Mouse (Mus musculus): Measurements from ENCODE around the gene Ppp1r12c. TPM values are rescaled to one million over a fixed set of nuclear protein-coding genes. Genes with fewer than 3 reads are reported as not detected.
"Not testable (repeated sequence)": the region's sequence is repeated elsewhere in the genome, so short reads cannot be mapped to it uniquely, and the experiment has no call there.

The Ppp1r12c gene
- polyA plus RNA-seq, 1 experiment = 54.6 TPM

GRCm38 (mm10) chr7:4541344-4541743 lies 39.9 kb upstream of the Ppp1r12c start:
- Histone ChIP-seq H3K36me3 (ENCODE audit: control insufficient read depth, insufficient read depth) (no peaks in the 10 kb centered on the region), H3K79me2 (ENCODE audit: control insufficient read depth, insufficient read depth) (no peaks in the 10 kb centered on the region), H3K27me3 (ENCODE audit: control insufficient read depth, insufficient read depth, insufficient read length) (peaks cover 11% of the 10 kb centered on the region), H3ac (ENCODE audit: control insufficient read depth, insufficient read length, low read depth) (no peak overlapping the region), H3K4me3 (ENCODE audit: insufficient read depth, poor library complexity, severe bottlenecking) (no peak overlapping the region), H3K79me3 (ENCODE audit: low read depth) (no peaks in the 10 kb centered on the region)
- TF ChIP-seq MYOG (IDR thresholded peaks at IDR 0.05; ENCODE audit: control insufficient read depth, extremely low read depth, insufficient read length) = no peak
- TF ChIP-seq USF1 (IDR thresholded peaks at IDR 0.05; ENCODE audit: low read depth) = no peak
- TF ChIP-seq FOSL1 (IDR thresholded peaks at IDR 0.05; ENCODE audit: insufficient read depth, low read length, poor library complexity, severe bottlenecking) = no peak
- no peak for TF ChIP-seq CEBPB (IDR thresholded peaks at IDR 0.05; ENCODE audit: low read depth)
- TF ChIP-seq MAX (IDR thresholded peaks at IDR 0.05) = no peak
- no peak for TF ChIP-seq CTCF (IDR thresholded peaks at IDR 0.05; ENCODE audit: control insufficient read depth, insufficient read depth, insufficient read length)
- no peak for TF ChIP-seq MYOD1 (IDR thresholded peaks at IDR 0.05; ENCODE audit: control insufficient read depth, insufficient read length, low read depth)

DNA sequence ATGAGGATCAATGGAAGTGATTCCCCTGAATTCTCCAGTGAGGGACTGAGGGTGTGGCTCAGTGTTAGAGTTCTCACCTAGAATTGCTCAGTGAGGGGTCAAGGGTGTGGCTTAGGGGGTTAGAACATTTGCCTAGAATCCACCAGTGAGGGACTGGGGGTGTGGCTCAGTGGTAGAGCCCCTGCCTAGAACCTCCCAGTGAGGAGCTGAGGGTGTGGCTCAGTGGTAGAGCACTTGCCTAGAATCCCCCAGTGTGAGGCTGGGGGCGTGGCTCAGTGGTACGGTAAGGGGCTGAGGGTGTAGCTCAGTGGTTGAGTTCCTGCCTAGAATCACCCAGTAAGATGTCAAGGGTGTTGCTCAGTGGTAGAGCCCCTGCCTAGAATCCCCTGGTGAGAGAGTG lies 37.5 kb upstream of the Ppp1r12c start:
- no peaks in the 10 kb centered on the region for H3K36me3 ChIP-seq (ENCODE audit: control insufficient read depth, insufficient read depth)
- H3K4me3 ChIP-seq (ENCODE audit: insufficient read depth, poor library complexity, severe bottlenecking) = no peak overlapping the region
- peaks cover 11% of the 10 kb centered on the region for H3K27me3 ChIP-seq (ENCODE audit: control insufficient read depth, insufficient read depth, insufficient read length)
- H3K79me3 ChIP-seq (ENCODE audit: low read depth) = no peaks in the 10 kb centered on the region
- no peaks in the 10 kb centered on the region for H3K79me2 ChIP-seq (ENCODE audit: control insufficient read depth, insufficient read depth)
- TF ChIP-seq MYOD1 (IDR thresholded peaks at IDR 0.05; ENCODE audit: control insufficient read depth, insufficient read length, low read depth) = no peak
- no peak for TF ChIP-seq FOSL1 (IDR thresholded peaks at IDR 0.05; ENCODE audit: insufficient read depth, low read length, poor library complexity, severe bottlenecking)
- no peak for TF ChIP-seq USF1 (IDR thresholded peaks at IDR 0.05; ENCODE audit: low read depth)
- TF ChIP-seq CEBPB (IDR thresholded peaks at IDR 0.05; ENCODE audit: low read depth) = no peak
- TF ChIP-seq MYOG (IDR thresholded peaks at IDR 0.05; ENCODE audit: control insufficient read depth, extremely low read depth, insufficient read length) = no peak
- TF ChIP-seq MAX (IDR thresholded peaks at IDR 0.05) = no peak
- no peak for TF ChIP-seq CTCF (IDR thresholded peaks at IDR 0.05; ENCODE audit: control insufficient read depth, insufficient read depth, insufficient read length)
- no peak overlapping the region for H3ac ChIP-seq (ENCODE audit: control insufficient read depth, insufficient read length, low read depth)

DNA sequence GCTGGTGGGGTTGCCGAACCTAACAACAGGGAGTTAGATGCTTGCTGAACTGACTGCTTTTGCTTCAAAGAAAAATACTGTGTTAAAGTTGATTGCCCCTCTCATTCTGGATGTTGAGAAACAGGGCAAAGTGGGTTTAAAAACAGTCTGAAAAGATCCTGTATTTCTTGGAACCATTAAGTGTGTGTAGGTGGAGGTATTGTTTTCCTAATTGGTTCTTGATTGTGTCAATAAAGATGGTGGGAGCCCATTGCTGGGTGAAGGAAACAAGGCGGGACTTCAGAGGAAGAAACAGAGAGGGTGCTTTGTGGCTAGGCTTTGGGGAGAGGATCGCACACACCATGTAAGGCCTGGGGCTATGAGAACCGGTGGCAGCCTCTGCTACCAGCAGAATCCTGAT lies 35.7 kb upstream of the Ppp1r12c start:
- Histone ChIP-seq H3K27me3 (ENCODE audit: control insufficient read depth, insufficient read depth, insufficient read length) (peaks cover 6% of the 10 kb centered on the region), H3K79me2 (ENCODE audit: control insufficient read depth, insufficient read depth) (no peaks in the 10 kb centered on the region), H3K79me3 (ENCODE audit: low read depth) (no peaks in the 10 kb centered on the region), H3K36me3 (ENCODE audit: control insufficient read depth, insufficient read depth) (no peaks in the 10 kb centered on the region), H3K4me3 (ENCODE audit: insufficient read depth, poor library complexity, severe bottlenecking) (no peak overlapping the region), H3ac (ENCODE audit: control insufficient read depth, insufficient read length, low read depth) (no peak overlapping the region)
- no peak for TF ChIP-seq CTCF (IDR thresholded peaks at IDR 0.05; ENCODE audit: control insufficient read depth, insufficient read depth, insufficient read length)
- TF ChIP-seq FOSL1 (IDR thresholded peaks at IDR 0.05; ENCODE audit: insufficient read depth, low read length, poor library complexity, severe bottlenecking) = no peak
- TF ChIP-seq CEBPB (IDR thresholded peaks at IDR 0.05; ENCODE audit: low read depth) = no peak
- TF ChIP-seq USF1 (IDR thresholded peaks at IDR 0.05; ENCODE audit: low read depth) = no peak
- TF ChIP-seq MYOG (IDR thresholded peaks at IDR 0.05; ENCODE audit: control insufficient read depth, extremely low read depth, insufficient read length) = no peak
- no peak for TF ChIP-seq MAX (IDR thresholded peaks at IDR 0.05)
- TF ChIP-seq MYOD1 (IDR thresholded peaks at IDR 0.05; ENCODE audit: control insufficient read depth, insufficient read length, low read depth) = no peak

DNA sequence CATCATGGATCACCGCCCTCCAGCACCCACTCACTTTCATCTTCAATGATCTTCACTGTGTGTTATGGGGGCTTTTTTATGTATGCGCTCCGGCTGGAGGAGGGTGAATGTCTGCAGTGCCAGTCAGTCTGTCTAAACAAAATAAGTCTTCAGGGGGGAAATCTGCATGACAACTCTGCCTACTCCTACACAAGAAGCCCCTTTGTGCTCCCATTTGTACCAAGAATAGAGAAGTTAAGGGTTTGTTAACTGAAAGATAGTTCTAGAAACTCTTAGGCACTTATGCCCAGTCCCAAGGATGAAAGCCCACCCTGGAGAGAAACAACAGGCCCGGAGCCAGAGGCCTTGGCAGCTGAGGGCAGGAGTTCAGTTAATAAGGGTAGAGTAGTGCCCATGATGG lies 34.9 kb upstream of the Ppp1r12c start:
- no peaks in the 10 kb centered on the region for H3K79me3 ChIP-seq (ENCODE audit: low read depth)
- H3K79me2 ChIP-seq (ENCODE audit: control insufficient read depth, insufficient read depth) = no peaks in the 10 kb centered on the region
- no peak overlapping the region for H3ac ChIP-seq (ENCODE audit: control insufficient read depth, insufficient read length, low read depth)
- TF ChIP-seq CTCF (IDR thresholded peaks at IDR 0.05; ENCODE audit: control insufficient read depth, insufficient read depth, insufficient read length) = no peak
- no peak for TF ChIP-seq MYOG (IDR thresholded peaks at IDR 0.05; ENCODE audit: control insufficient read depth, extremely low read depth, insufficient read length)
- TF ChIP-seq USF1 (IDR thresholded peaks at IDR 0.05; ENCODE audit: low read depth) = no peak
- TF ChIP-seq MYOD1 (IDR thresholded peaks at IDR 0.05; ENCODE audit: control insufficient read depth, insufficient read length, low read depth) = no peak
- no peak for TF ChIP-seq CEBPB (IDR thresholded peaks at IDR 0.05; ENCODE audit: low read depth)
- no peak for TF ChIP-seq MAX (IDR thresholded peaks at IDR 0.05)
- TF ChIP-seq FOSL1 (IDR thresholded peaks at IDR 0.05; ENCODE audit: insufficient read depth, low read length, poor library complexity, severe bottlenecking) = no peak
- no peaks in the 10 kb centered on the region for H3K36me3 ChIP-seq (ENCODE audit: control insufficient read depth, insufficient read depth)
- no peak overlapping the region for H3K4me3 ChIP-seq (ENCODE audit: insufficient read depth, poor library complexity, severe bottlenecking)
- peaks cover 4% of the 10 kb centered on the region for H3K27me3 ChIP-seq (ENCODE audit: control insufficient read depth, insufficient read depth, insufficient read length)

GRCm38 (mm10) chr7:4532005-4532729 lies 30.7 kb upstream of the Ppp1r12c start, which contains the start of gene Dnaaf3:
Gene Dnaaf3 (minus strand): TSS chr7:4532453.
- no peak within 1 kb of the TSS for H3ac ChIP-seq (ENCODE audit: control insufficient read depth, insufficient read length, low read depth)
- H3K79me2 ChIP-seq (ENCODE audit: control insufficient read depth, insufficient read depth) = no peaks in the 10 kb centered on the region
- no peaks in the 10 kb centered on the region for H3K79me3 ChIP-seq (ENCODE audit: low read depth)
- TF ChIP-seq MYOG (IDR thresholded peaks at IDR 0.05; ENCODE audit: control insufficient read depth, extremely low read depth, insufficient read length) (no peak), MYOD1 (IDR thresholded peaks at IDR 0.05; ENCODE audit: control insufficient read depth, insufficient read length, low read depth) (no peak), CTCF (IDR thresholded peaks at IDR 0.05; ENCODE audit: control insufficient read depth, insufficient read depth, insufficient read length) (no peak)
- no peaks in the 10 kb centered on the region for H3K27me3 ChIP-seq (ENCODE audit: control insufficient read depth, insufficient read depth, insufficient read length)
- no peaks in the 10 kb centered on the region for H3K36me3 ChIP-seq (ENCODE audit: control insufficient read depth, insufficient read depth)
- H3K4me3 ChIP-seq (ENCODE audit: insufficient read depth, poor library complexity, severe bottlenecking) = no peak within 1 kb of the TSS

DNA sequence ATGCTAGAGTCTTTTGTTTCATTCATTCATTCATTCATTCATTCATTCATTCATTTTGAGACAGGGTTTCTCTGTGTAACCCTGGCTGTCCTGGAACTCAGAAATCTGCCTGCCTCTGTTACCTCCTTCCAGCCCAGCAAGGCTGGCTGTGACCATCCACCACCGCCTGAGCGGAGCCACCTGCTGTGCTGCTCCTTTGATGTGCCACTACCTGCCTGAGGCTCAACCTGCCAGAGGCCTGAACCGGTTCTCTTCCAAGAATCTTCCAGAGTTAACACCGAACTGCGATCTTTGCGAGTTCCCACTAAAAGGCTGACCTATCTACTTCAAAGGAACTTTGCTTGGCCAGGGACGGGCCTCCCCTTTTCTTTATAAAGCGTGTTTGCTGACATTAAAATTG lies 28.7 kb upstream of the Ppp1r12c start:
- H3K36me3 ChIP-seq (ENCODE audit: control insufficient read depth, insufficient read depth); H3K4me3 ChIP-seq (ENCODE audit: insufficient read depth, poor library complexity, severe bottlenecking); H3ac ChIP-seq (ENCODE audit: control insufficient read depth, insufficient read length, low read depth); H3K27me3 ChIP-seq (ENCODE audit: control insufficient read depth, insufficient read depth, insufficient read length); H3K79me3 ChIP-seq (ENCODE audit: low read depth); H3K79me2 ChIP-seq (ENCODE audit: control insufficient read depth, insufficient read depth): not testable (repeated sequence)

Data from C2C12 (cell line).